Comparison of ENCODE assay signal across 11 mouse cellular contexts in genomic region chr13:56208225-56209066, GRCm38 (mm10). TPM values are rescaled to one million over a fixed set of nuclear protein-coding genes. Genes with fewer than 3 reads are reported as not detected.
DNase-seq lines count a peak whose midpoint lies in the region; ATAC-seq and TF ChIP-seq lines count a peak whose summit lies in the region.
"Had no signal": no experiment of that assay in that cellular context is flagged by ENCODE, and none has a peak within 500 bp of the region (broad histone marks: within the 10 kb centered on the region; RNA-seq: fewer than 3 reads in every experiment).

No protein-coding gene starts in this region.

- no peaks in the 10 kb centered on the region for H3K36me3 ChIP-seq in heart, embryonic 16.5 days (ENCODE audit: control insufficient read depth, insufficient read depth)
- H3K36me3 ChIP-seq in embryonic facial prominence, embryonic 10.5 days (replicated peaks), result no peaks in the 10 kb centered on the region
- H3K36me3 ChIP-seq in hindbrain, postnatal 0 days (ENCODE audit: insufficient read depth, low read length), result no peaks in the 10 kb centered on the region
- H3K36me3 ChIP-seq in neural tube, embryonic 11.5 days (ENCODE audit: control insufficient read depth, insufficient read depth, low read length), result no peaks in the 10 kb centered on the region

- DNase-seq in heart, adult 18-20 months, result no peak
- DNase-seq in embryonic facial prominence, embryonic 10.5 days (ENCODE audit: low spot score), result peak; percentile 82
- DNase-seq in hindbrain, postnatal 0 days (ENCODE audit: low spot score), result no peak
- DNase-seq in neural tube, embryonic 11.5 days (ENCODE audit: low spot score), result peak; percentile 69
- DNase-seq in left cerebral cortex, postnatal 25 days (ENCODE audit: low spot score in 2 of 2), result no peak
- DNase-seq in left cerebral cortex, postnatal 10 days (ENCODE audit: extremely low spot score in 1 of 2, low spot score in 2 of 2), result no peak
- DNase-seq: adrenal gland, postnatal 10 days; kidney, postnatal 36 days; thymus, adult 18-20 months had no signal

- no peak overlapping the region for H3K27ac ChIP-seq in heart, embryonic 16.5 days (ENCODE audit: low read length)
- H3K27ac ChIP-seq in embryonic facial prominence, embryonic 10.5 days (replicated peaks), result peak overlapping the region; percentile 87
- H3K27ac ChIP-seq in hindbrain, postnatal 0 days, result no peak overlapping the region
- peak overlapping the region; percentile 68 for H3K27ac ChIP-seq in neural tube, embryonic 11.5 days (ENCODE audit: low read depth, low read length)

- peaks cover 8% of the 10 kb centered on the region for H3K27me3 ChIP-seq in heart, embryonic 16.5 days (ENCODE audit: control insufficient read depth, insufficient read depth, low read length)
- peaks cover 78% of the 10 kb centered on the region for H3K27me3 ChIP-seq in embryonic facial prominence, embryonic 10.5 days (replicated peaks; ENCODE audit: low read depth, poor library complexity, severe bottlenecking)
- no peaks in the 10 kb centered on the region for H3K27me3 ChIP-seq in hindbrain, postnatal 0 days (ENCODE audit: insufficient read depth, low read length)
- H3K27me3 ChIP-seq in neural tube, embryonic 11.5 days (ENCODE audit: control insufficient read depth, insufficient read depth, low read length), result peaks cover 21% of the 10 kb centered on the region

- no peak for ATAC-seq in heart, embryonic 16.5 days (replicated peaks; ENCODE audit: extremely low read depth, insufficient read depth, low FRiP score)
- ATAC-seq in hindbrain, postnatal 0 days, result 0 out of 2 replicates have a peak, but pooled peaks have one; percentile 29
- ATAC-seq in neural tube, embryonic 11.5 days (ENCODE audit: insufficient read depth, low FRiP score, low TSS enrichment), result peak; percentile 83
- no peak for ATAC-seq in granulocyte monocyte progenitor cell, adult 5-6 weeks (replicated peaks; ENCODE audit: poor library complexity, severe bottlenecking)

- peak overlapping the region; percentile 47 for H3K4me2 ChIP-seq in heart, embryonic 16.5 days (ENCODE audit: low read depth, low read length)
- peak overlapping the region; percentile 40 for H3K4me2 ChIP-seq in hindbrain, postnatal 0 days (ENCODE audit: low read depth, low read length)
- peak overlapping the region; percentile 36 for H3K4me2 ChIP-seq in neural tube, embryonic 11.5 days (ENCODE audit: low read depth)

- no peak for TF ChIP-seq CTCF in hindbrain, postnatal 0 days (IDR thresholded peaks at IDR 0.05; ENCODE audit: low read depth)

- intact Hi-C loops in left cerebral cortex, postnatal 25 days (cut with DNase I), result no loop called here
- intact Hi-C loops in left cerebral cortex, postnatal 10 days (cut with DNase I), result no loop called here

- H3K4me1 ChIP-seq in heart, embryonic 16.5 days (ENCODE audit: control insufficient read depth, insufficient read depth, low read length), result no peaks in the 10 kb centered on the region; the same call in 1 of the 2 replicates
- H3K4me1 ChIP-seq in embryonic facial prominence, embryonic 10.5 days, result peaks cover 28% of the 10 kb centered on the region
- H3K4me1 ChIP-seq in hindbrain, postnatal 0 days (ENCODE audit: insufficient read depth, low read length), result 0 out of 2 replicates have a peak, but pooled peaks cover 4% of the 10 kb centered on the region
- peaks cover 13% of the 10 kb centered on the region for H3K4me1 ChIP-seq in neural tube, embryonic 11.5 days (ENCODE audit: control insufficient read depth, insufficient read depth, low read length)

- 16% methylated on average over 35 of the region's 35 CpGs for WGBS in heart, embryonic 16.5 days
- 3% methylated on average over 35 of the region's 35 CpGs for WGBS in embryonic facial prominence, embryonic 10.5 days
- WGBS in hindbrain, postnatal 0 days, result 6% methylated on average over 35 of the region's 35 CpGs
- WGBS in neural tube, embryonic 11.5 days, result 2% methylated on average over 35 of the region's 35 CpGs

- no peak overlapping the region for H3K9ac ChIP-seq in heart, embryonic 16.5 days (ENCODE audit: low read length)
- H3K9ac ChIP-seq in hindbrain, postnatal 0 days (replicated peaks; ENCODE audit: low read length), result no peak overlapping the region
- peak overlapping the region; percentile 39; the same call in 1 of the 2 replicates for H3K9ac ChIP-seq in neural tube, embryonic 11.5 days (ENCODE audit: low read length)

- 0 out of 2 replicates have a peak, but pooled peaks cover 3% of the 10 kb centered on the region for H3K9me3 ChIP-seq in heart, embryonic 16.5 days (replicated peaks; ENCODE audit: control insufficient read depth, low read length)
- peaks cover 7% of the 10 kb centered on the region; the same call in 1 of the 2 replicates for H3K9me3 ChIP-seq in embryonic facial prominence, embryonic 10.5 days
- H3K9me3 ChIP-seq in hindbrain, postnatal 0 days (ENCODE audit: low read length), result peaks cover 3% of the 10 kb centered on the region; the same call in 1 of the 2 replicates
- H3K9me3 ChIP-seq in neural tube, embryonic 11.5 days (ENCODE audit: control insufficient read depth, low read length), result no peaks in the 10 kb centered on the region

- H3K4me3 ChIP-seq in heart, embryonic 16.5 days (ENCODE audit: low read length), result no peak overlapping the region
- peak overlapping the region; percentile 50 for H3K4me3 ChIP-seq in embryonic facial prominence, embryonic 10.5 days
- H3K4me3 ChIP-seq in hindbrain, postnatal 0 days (ENCODE audit: low read length), result no peak overlapping the region
- no peak overlapping the region for H3K4me3 ChIP-seq in neural tube, embryonic 11.5 days (ENCODE audit: low read depth, low read length)

RNA-seq across cellular contexts. Expression of gene Tifab, which starts 29.8 kb away (rescaled TPM):
- 1.4 and 2.3 TPM in 2 replicates for polyA plus RNA-seq in heart, embryonic 16.5 days (2015; fragmentation: Nextera tagmentation; extraction: Ambion mirVana)
- total RNA-seq in heart, adult 18-20 months (2021), result 1 to 10 TPM in 1 of 2 experiments, under 1 TPM in 1; 0.69 to 1.1 TPM
- polyA plus RNA-seq in embryonic facial prominence, embryonic 10.5 days (2016; fragmentation: Nextera tagmentation; extraction: Ambion mirVana), result 1.3 and 1.5 TPM in 2 replicates
- total RNA-seq in hindbrain, postnatal 0 days (2014; rRNA removed), result 0.31 TPM in 1 of 2 replicates, not detected in the other
- 0.54 and 0.75 TPM in 2 replicates for polyA plus RNA-seq in hindbrain, postnatal 0 days (2015; fragmentation: Nextera tagmentation; extraction: Ambion mirVana)
- 0.26 and 0.44 TPM in 2 replicates for polyA plus RNA-seq in neural tube, embryonic 11.5 days (2014; fragmentation: Nextera tagmentation; extraction: Ambion mirVana)
- 1 to 10 TPM; 1.5 to 2.3 TPM for total RNA-seq in left cerebral cortex, postnatal 25 days (2021)
- total RNA-seq in granulocyte monocyte progenitor cell, adult 5-6 weeks (2014; fragmentation: Nextera tagmentation), result 148 and 174 TPM in 2 replicates
- total RNA-seq in granulocyte monocyte progenitor cell, adult 5-6 weeks (2017), result 115 and 120 TPM in 2 replicates
- 1 to 10 TPM; 2.0 to 2.1 TPM for total RNA-seq in left cerebral cortex, postnatal 10 days (2021)

RNA-seq across cellular contexts. Expression of gene Neurog1, which starts 43.5 kb away (rescaled TPM):
- polyA plus RNA-seq in heart, embryonic 16.5 days (2015; fragmentation: Nextera tagmentation; extraction: Ambion mirVana), result not detected in 2 replicates
- not detected for total RNA-seq in heart, adult 18-20 months (2021)
- 11.2 and 15.5 TPM in 2 replicates for polyA plus RNA-seq in embryonic facial prominence, embryonic 10.5 days (2016; fragmentation: Nextera tagmentation; extraction: Ambion mirVana)
- total RNA-seq in hindbrain, postnatal 0 days (2014; rRNA removed), result 0.14 and 0.42 TPM in 2 replicates
- polyA plus RNA-seq in hindbrain, postnatal 0 days (2015; fragmentation: Nextera tagmentation; extraction: Ambion mirVana), result 0.10 and 0.30 TPM in 2 replicates
- 37.3 and 44.0 TPM in 2 replicates for polyA plus RNA-seq in neural tube, embryonic 11.5 days (2014; fragmentation: Nextera tagmentation; extraction: Ambion mirVana)
- total RNA-seq in left cerebral cortex, postnatal 25 days (2021), result under 1 TPM; 0.18 to 0.34 TPM
- not detected in 2 replicates for total RNA-seq in granulocyte monocyte progenitor cell, adult 5-6 weeks (2014; fragmentation: Nextera tagmentation)
- not detected in 2 replicates for total RNA-seq in granulocyte monocyte progenitor cell, adult 5-6 weeks (2017)
- not detected for total RNA-seq in left cerebral cortex, postnatal 10 days (2021)
- total RNA-seq: adrenal gland, postnatal 10 days had no signal

Comparison
In these comparisons a context has a peak if more than half of its experiments do, and no peak if none do; other contexts are left out.
1. ATAC-seq: peak in hindbrain, postnatal 0 days (single experiment) and neural tube, embryonic 11.5 days (single experiment); none in heart, embryonic 16.5 days (single experiment) and granulocyte monocyte progenitor cell, adult 5-6 weeks (single experiment).
2. H3K27ac ChIP-seq: peak in embryonic facial prominence, embryonic 10.5 days (single experiment) and neural tube, embryonic 11.5 days (single experiment); none in heart, embryonic 16.5 days (single experiment) and hindbrain, postnatal 0 days (single experiment).
3. DNase-seq: peak in embryonic facial prominence, embryonic 10.5 days (single experiment) and neural tube, embryonic 11.5 days (single experiment); none in heart, adult 18-20 months (0 of 2), hindbrain, postnatal 0 days (single experiment), left cerebral cortex, postnatal 25 days (0 of 2) and left cerebral cortex, postnatal 10 days (0 of 2).
4. RNA of gene Tifab, which starts 29.8 kb away (total RNA-seq): 115 to 174 TPM in granulocyte monocyte progenitor cell, adult 5-6 weeks; 1.5 to 2.3 TPM in left cerebral cortex, postnatal 25 days, 2.0 to 2.1 TPM in left cerebral cortex, postnatal 10 days, 0.69 to 1.1 TPM in heart, adult 18-20 months and 0.31 TPM in hindbrain, postnatal 0 days; every median in the first group is over 10 times any median in the second.
5. Peak in every context shown above with its lines, with median percentiles within 50 percentile points of each other: H3K4me2 ChIP-seq.